Mouse (Mus musculus) forebrain, embryonic 13.5 days (tissue): ENCODE results near the gene Ptms. TPM values are rescaled to one million over a fixed set of nuclear protein-coding genes. Genes with fewer than 3 reads are reported as not detected.

ENCODE experiments used
- ATAC-seq: fragments of 200-750 bp; cut with Nextera tagmentation; 2 replicates; pipeline ENCODE4 v1.8.0; 2017
- H3K27ac ChIP-seq: fragments of 300-500 bp; sonication (generic); 2 replicates; pipeline ENCODE4 v1.5.1; 2015; ENCODE audit warnings: inconsistent platforms, mild to moderate bottlenecking, moderate library complexity
- H3K27me3 ChIP-seq: fragments of 300-500 bp; sonication (generic); 2 replicates; pipeline ENCODE4 v1.6.1; 2015; ENCODE audit warnings: mild to moderate bottlenecking, inconsistent platforms
- H3K36me3 ChIP-seq: fragments of 300-500 bp; sonication (generic); 2 replicates; pipeline ENCODE4 v1.6.1; 2015; ENCODE audit warnings: mild to moderate bottlenecking, inconsistent platforms; ENCODE audit not compliant: poor library complexity, severe bottlenecking
- H3K4me1 ChIP-seq: fragments of 300-500 bp; sonication (generic); 2 replicates; pipeline ENCODE4 v1.6.1; 2015; ENCODE audit warnings: inconsistent platforms
- H3K4me2 ChIP-seq: fragments of 300-500 bp; sonication (generic); 2 replicates; pipeline ENCODE4 v1.6.1; 2015; ENCODE audit warnings: inconsistent platforms, mild to moderate bottlenecking, moderate library complexity
- H3K4me3 ChIP-seq: fragments of 300-500 bp; sonication (generic); 2 replicates; pipeline ENCODE4 v1.5.1; 2015; ENCODE audit warnings: mild to moderate bottlenecking, inconsistent platforms
- H3K9ac ChIP-seq: fragments of 300-500 bp; sonication (generic); 2 replicates; pipeline ENCODE4 v1.6.1; 2015; ENCODE audit warnings: mild to moderate bottlenecking, inconsistent platforms
- H3K9me3 ChIP-seq: fragments of 300-500 bp; sonication (generic); replicated peaks from 2 replicates; pipeline ENCODE4 v1.6.1; 2016; ENCODE audit warnings: inconsistent platforms
- WGBS: fragments of 180-500 bp; shearing (Covaris S2); methylation state at CpG from one replicate; pipeline ENCODE4 v1.1.7; 2015; 5-methylcytosine and 5-hydroxymethylcytosine counted together
- polyA plus RNA-seq: library from polyadenylated mRNA; unstranded; fragments of >200 nt; fragmentation: Nextera tagmentation; extraction: Ambion mirVana; gene quantifications from 2 replicates; pipeline ENCODE4 v1.2.1, GENCODE M21; 2015

The Ptms gene
- polyA plus RNA-seq: 588 and 626 TPM in 2 replicates

- H3K9ac ChIP-seq: peak within 1 kb of the TSS; percentile 100
- H3K36me3 ChIP-seq: peaks cover 3% of the 10 kb centered on the region
- H3K27me3 ChIP-seq: no peaks in the 10 kb centered on the region
- H3K27ac ChIP-seq: peak within 1 kb of the TSS; percentile 100
- peak within 1 kb of the TSS; percentile 100 for H3K4me2 ChIP-seq
- H3K9me3 ChIP-seq: no peaks in the 10 kb centered on the region
- peak; percentile 84 for ATAC-seq
- peak within 1 kb of the TSS; percentile 96 for H3K4me3 ChIP-seq
- 0% methylated on average over 13 of the region's 13 CpGs for WGBS
- peaks cover 52% of the 10 kb centered on the region for H3K4me1 ChIP-seq
Measured at GRCm38 (mm10) chr6:124919695-124920317, at the start of gene Ptms. Ptms (minus strand) TSS chr6:124920103.

- no peak overlapping the region for H3K9ac ChIP-seq
- peaks cover 4% of the 10 kb centered on the region; the same call in 1 of the 2 replicates for H3K9me3 ChIP-seq
- H3K4me1 ChIP-seq: peaks cover 18% of the 10 kb centered on the region
- no peak overlapping the region for H3K27ac ChIP-seq
- WGBS: 69% methylated on average over 4 of the region's 4 CpGs
- no peak for ATAC-seq
- no peak overlapping the region for H3K4me3 ChIP-seq
- H3K36me3 ChIP-seq: peaks cover 7% of the 10 kb centered on the region
- H3K27me3 ChIP-seq: peaks cover 5% of the 10 kb centered on the region; the same call in 1 of the 2 replicates
- H3K4me2 ChIP-seq: no peak overlapping the region
Measured at GRCm38 (mm10) chr6:124967766-124968165, 47.9 kb upstream of the Ptms start.

GRCm38 (mm10) chr6:124966466-124967118, 46.7 kb upstream of the Ptms start:
- Histone ChIP-seq H3K27ac (no peak overlapping the region), H3K9ac (0 out of 2 replicates have a peak overlapping the region, but pooled peaks have one; percentile 91), H3K27me3 (peaks cover 5% of the 10 kb centered on the region; the same call in 1 of the 2 replicates)

GRCm38 (mm10) chr6:124965747-124966146, 45.8 kb upstream of the Ptms start:
- Histone ChIP-seq H3K27me3 (peaks cover 5% of the 10 kb centered on the region; the same call in 1 of the 2 replicates), H3K4me2 (peak overlapping the region; percentile 88), H3K9ac (peak overlapping the region; percentile 91), H3K4me1 (peaks cover 18% of the 10 kb centered on the region), H3K36me3 (peaks cover 27% of the 10 kb centered on the region), H3K27ac (peak overlapping the region; percentile 89), H3K4me3 (peak overlapping the region; percentile 80), H3K9me3 (peaks cover 4% of the 10 kb centered on the region; the same call in 1 of the 2 replicates)
- 18% methylated on average over 15 of the region's 15 CpGs for WGBS
- peak; percentile 14; the same call in 1 of the 2 replicates for ATAC-seq

More at GRCm38 (mm10) chr6:124966466-124967118, 46.7 kb upstream of the Ptms start:
- Histone ChIP-seq H3K4me2 (peak overlapping the region; percentile 88), H3K4me3 (peak overlapping the region; percentile 80; the same call in 1 of the 2 replicates), H3K4me1 (peaks cover 18% of the 10 kb centered on the region), H3K9me3 (peaks cover 4% of the 10 kb centered on the region; the same call in 1 of the 2 replicates), H3K36me3 (peaks cover 18% of the 10 kb centered on the region)
- 96% methylated on average over 7 of the region's 7 CpGs for WGBS
- no peak for ATAC-seq

- Histone ChIP-seq H3K4me1 (peaks cover 18% of the 10 kb centered on the region), H3K36me3 (peaks cover 32% of the 10 kb centered on the region), H3K4me2 (peak within 1 kb of the TSS; percentile 88), H3K9me3 (peaks cover 4% of the 10 kb centered on the region; the same call in 1 of the 2 replicates), H3K9ac (peak within 1 kb of the TSS; percentile 91), H3K27me3 (0 out of 2 replicates have a peak, but pooled peaks cover under 1% of the 10 kb centered on the region), H3K27ac (peak within 1 kb of the TSS; percentile 89), H3K4me3 (peak within 1 kb of the TSS; percentile 80)
- peak; percentile 96 for ATAC-seq
- WGBS: under 1% methylated on average over 68 of the region's 68 CpGs
Measured at GRCm38 (mm10) chr6:124965088-124965719, 45.3 kb upstream of the Ptms start, which contains the start of gene Cops7a. Cops7a (minus strand) TSS chr6:124965538.

- 41% methylated on average over 16 of the region's 16 CpGs for WGBS
- ATAC-seq: no peak; the same call in 1 of the 2 replicates
- Histone ChIP-seq H3K27ac (no peak overlapping the region), H3K9ac (peak overlapping the region; percentile 91), H3K9me3 (peaks cover 4% of the 10 kb centered on the region; the same call in 1 of the 2 replicates), H3K4me1 (peaks cover 18% of the 10 kb centered on the region), H3K36me3 (peaks cover 38% of the 10 kb centered on the region), H3K4me2 (peak overlapping the region; percentile 88), H3K27me3 (no peaks in the 10 kb centered on the region), H3K4me3 (peak overlapping the region; percentile 80)
Measured at GRCm38 (mm10) chr6:124964638-124965037, 44.7 kb upstream of the Ptms start.

- no peak overlapping the region for H3K4me2 ChIP-seq
- H3K4me3 ChIP-seq: no peak overlapping the region
- 94% methylated on average over 12 of the region's 12 CpGs for WGBS
- H3K4me1 ChIP-seq: peaks cover 12% of the 10 kb centered on the region
- no peaks in the 10 kb centered on the region for H3K27me3 ChIP-seq
- no peaks in the 10 kb centered on the region for H3K9me3 ChIP-seq
- no peak overlapping the region for H3K9ac ChIP-seq
- H3K36me3 ChIP-seq: peaks cover 67% of the 10 kb centered on the region
- no peak for ATAC-seq
- H3K27ac ChIP-seq: no peak overlapping the region
Measured at GRCm38 (mm10) chr6:124961021-124961420, 41.1 kb upstream of the Ptms start.

GRCm38 (mm10) chr6:124959960-124960359, 40.1 kb upstream of the Ptms start:
- WGBS: 89% methylated on average over 13 of the region's 13 CpGs
- no peak for ATAC-seq
- Histone ChIP-seq H3K36me3 (peaks cover 72% of the 10 kb centered on the region), H3K27me3 (no peaks in the 10 kb centered on the region), H3K27ac (no peak overlapping the region), H3K9me3 (no peaks in the 10 kb centered on the region), H3K4me1 (peaks cover 9% of the 10 kb centered on the region), H3K4me3 (no peak overlapping the region), H3K4me2 (no peak overlapping the region), H3K9ac (no peak overlapping the region)

- ATAC-seq: no peak
- Histone ChIP-seq H3K9me3 (no peaks in the 10 kb centered on the region), H3K4me1 (no peaks in the 10 kb centered on the region), H3K4me3 (no peak overlapping the region), H3K27ac (no peak overlapping the region), H3K27me3 (no peaks in the 10 kb centered on the region), H3K9ac (no peak overlapping the region), H3K4me2 (no peak overlapping the region), H3K36me3 (peaks cover 76% of the 10 kb centered on the region)
- WGBS: 88% methylated on average over 3 of the region's 3 CpGs
Measured at GRCm38 (mm10) chr6:124958127-124958526, 38.2 kb upstream of the Ptms start.

- H3K36me3 ChIP-seq: peaks cover 49% of the 10 kb centered on the region
- no peaks in the 10 kb centered on the region for H3K4me1 ChIP-seq
- H3K9me3 ChIP-seq: no peaks in the 10 kb centered on the region
- H3K27me3 ChIP-seq: no peaks in the 10 kb centered on the region
- H3K27ac ChIP-seq: no peak overlapping the region
- 95% methylated on average over 4 of the region's 4 CpGs for WGBS
- no peak overlapping the region for H3K4me3 ChIP-seq
- ATAC-seq: no peak
- no peak overlapping the region for H3K9ac ChIP-seq
- no peak overlapping the region for H3K4me2 ChIP-seq
Measured at GRCm38 (mm10) chr6:124955212-124955611, 35.3 kb upstream of the Ptms start.

- Histone ChIP-seq H3K27ac (no peak overlapping the region), H3K4me1 (no peaks in the 10 kb centered on the region), H3K9ac (no peak overlapping the region), H3K9me3 (no peaks in the 10 kb centered on the region), H3K4me2 (no peak overlapping the region), H3K4me3 (no peak overlapping the region), H3K36me3 (peaks cover 39% of the 10 kb centered on the region), H3K27me3 (no peaks in the 10 kb centered on the region)
- 90% methylated on average over 2 of the region's 2 CpGs for WGBS
- no peak for ATAC-seq
Measured at GRCm38 (mm10) chr6:124953991-124954715, 34.2 kb upstream of the Ptms start.
